Mouse (Mus musculus) CH12.LX (cell line): ENCODE data around the gene Nfatc2.

Experiments used
- CTCF ChIP-seq, 2 experiments: IDR thresholded peaks in 1 of 2; conservative IDR thresholded peaks in 1 of 2; 2 replicates each; pipeline ENCODE4 v1.5.1; 2011 to 2012; ENCODE audit warnings: low read depth in 2 of 2, low read length in 2 of 2, improper control_type of control experiment in 1 of 2, inconsistent platforms in 1 of 2, mild to moderate bottlenecking in 1 of 2, moderate library complexity in 1 of 2
- MAX ChIP-seq: IDR thresholded peaks from 2 replicates; pipeline ENCODE4 v1.6.1; 2011; ENCODE audit warnings: low read length, improper control_type of control experiment

- TF ChIP-seq MAX (no peak), CTCF (conservative IDR thresholded peaks at IDR 0.05 in 1 of 2, IDR thresholded peaks at IDR 0.05 in 1 of 2; ENCODE audit: low read depth in 2 of 2, low read length in 2 of 2) (no peak)
Measured at GRCm38 (mm10) chr2:168625091-168625490, 23.6 kb upstream of the Nfatc2 start.
